Mouse (Mus musculus) thymus, postnatal 0 days (tissue): ENCODE results near the gene Tgm6. TPM values are rescaled to one million over a fixed set of nuclear protein-coding genes. Genes with fewer than 3 reads are reported as not detected.

Experiments used
- DNase-seq: peaks from one replicate; pipeline ENCODE4 v3.0.0-alpha.2; 2015; ENCODE audit warnings: low spot score
- polyA plus RNA-seq: library from polyadenylated mRNA; unstranded; fragments of >200 nt; fragmentation: Nextera tagmentation; extraction: Ambion mirVana; gene quantifications from 2 replicates; pipeline ENCODE4 v1.2.1, GENCODE M21; 2015

The Tgm6 gene
- polyA plus RNA-seq, 1 experiment from 2014 or later, result not detected

DNA sequence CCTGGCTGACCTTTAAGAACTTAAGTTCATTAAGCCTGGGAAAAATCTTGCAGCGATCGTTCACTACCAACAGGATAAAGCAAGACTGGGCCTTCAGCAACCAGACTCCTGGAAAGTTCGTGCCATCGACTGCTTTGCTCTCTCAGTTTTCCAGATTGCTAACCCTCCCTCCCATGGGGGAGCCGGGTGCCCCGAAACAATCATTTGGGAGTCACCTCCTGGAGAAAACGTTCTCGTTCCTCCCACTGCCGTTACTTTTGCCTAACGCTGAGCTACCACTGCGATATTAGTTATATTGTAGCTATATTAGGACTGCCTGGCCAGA is 66.1 kb downstream of the Tgm6 start:
- no peak for DNase-seq

DNA sequence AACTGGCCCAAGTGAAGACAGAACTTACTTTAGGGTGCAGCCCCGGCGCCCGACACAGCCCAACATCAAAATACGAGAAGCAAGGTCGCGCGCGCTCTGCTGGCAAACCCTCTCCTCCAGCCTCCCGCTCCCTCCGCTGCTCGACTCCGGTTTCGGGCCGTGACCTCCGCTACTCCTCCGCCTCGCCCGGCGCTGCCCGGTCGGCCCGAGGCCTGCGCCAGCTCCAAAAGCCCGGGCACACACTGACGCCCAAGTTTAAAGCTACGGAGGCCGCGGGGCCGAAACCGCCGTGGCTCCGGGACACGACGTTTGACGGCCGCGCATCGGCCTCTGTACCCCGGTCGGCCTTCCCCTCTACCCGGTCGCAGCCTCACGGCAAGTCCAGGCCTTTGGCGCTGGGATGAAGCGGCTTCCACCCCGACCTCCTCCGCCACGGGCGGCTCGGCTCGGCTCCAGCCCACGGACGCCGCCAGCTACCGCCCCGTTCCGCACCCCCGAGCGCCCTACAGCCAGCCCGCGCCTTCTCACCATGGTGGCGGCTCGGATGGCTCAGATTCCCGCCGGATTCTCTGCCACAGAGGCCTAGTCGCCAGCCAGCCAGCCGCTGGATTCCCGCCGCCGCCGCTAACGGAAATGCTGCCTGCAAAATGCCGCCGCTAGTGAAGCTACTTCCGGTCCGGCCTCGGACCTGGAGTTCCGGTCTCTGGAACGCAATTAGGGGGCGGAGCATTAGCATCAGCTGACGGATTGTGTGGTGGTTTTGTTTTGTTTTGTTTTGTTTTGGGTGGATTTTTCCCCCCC is 66.7 kb downstream of the Tgm6 start, which contains the start of gene Snrpb:
Gene Snrpb (minus strand): TSS at position 698 of the 801 bp plus-strand sequence.
- DNase-seq, result peak; percentile 83

DNA sequence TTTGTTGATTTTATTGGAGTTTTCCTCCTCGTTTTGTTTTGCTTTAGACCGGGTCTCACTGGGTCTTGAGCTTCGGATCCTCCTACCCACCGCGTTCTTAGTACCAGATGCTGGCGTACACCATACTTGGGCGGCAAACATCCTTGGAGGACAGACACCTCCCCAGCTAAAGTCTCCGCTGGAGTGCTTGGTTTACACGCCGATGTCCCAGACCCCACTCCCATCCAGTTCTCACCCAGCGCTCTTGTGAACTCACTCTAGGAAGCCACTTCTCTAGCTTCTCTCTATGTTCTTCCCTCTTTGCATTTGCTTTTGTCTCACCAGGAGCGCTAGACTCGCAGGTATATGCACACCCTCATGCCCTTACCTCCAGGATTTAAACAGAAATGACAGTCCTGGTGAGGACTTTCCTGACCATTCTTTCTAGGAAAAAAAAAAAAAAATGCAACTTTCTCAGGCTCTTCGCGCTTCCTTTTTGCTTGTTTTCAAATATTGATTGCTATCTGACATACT is 67.3 kb downstream of the Tgm6 start:
- DNase-seq, result no peak

GRCm38 (mm10) chr2:130188391-130188790 is 76.2 kb downstream of the Tgm6 start:
- DNase-seq, result no peak

DNA sequence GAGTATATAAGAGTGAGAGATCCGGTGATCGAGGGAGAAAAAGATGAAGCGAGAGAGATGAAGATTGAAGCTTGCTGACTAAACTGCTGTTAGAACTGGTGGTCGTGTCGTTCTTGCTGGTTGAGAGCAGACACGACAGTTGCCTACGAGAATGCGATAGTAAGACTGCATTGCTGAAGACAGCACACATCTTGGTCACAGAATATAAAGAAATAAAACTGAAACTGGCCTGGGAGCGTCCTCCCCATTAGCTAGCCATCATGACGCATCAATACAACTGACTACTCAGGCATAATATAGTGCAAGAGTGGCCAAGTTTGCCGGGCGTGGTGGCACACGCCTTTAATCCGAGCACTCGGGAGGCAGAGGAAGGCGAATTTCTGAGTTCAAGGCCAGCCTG is 82.7 kb downstream of the Tgm6 start, which contains the start of gene Tmc2:
Gene Tmc2 (plus strand): TSS at position 301 of the 400 bp plus-strand sequence.
- DNase-seq, result no peak

DNA sequence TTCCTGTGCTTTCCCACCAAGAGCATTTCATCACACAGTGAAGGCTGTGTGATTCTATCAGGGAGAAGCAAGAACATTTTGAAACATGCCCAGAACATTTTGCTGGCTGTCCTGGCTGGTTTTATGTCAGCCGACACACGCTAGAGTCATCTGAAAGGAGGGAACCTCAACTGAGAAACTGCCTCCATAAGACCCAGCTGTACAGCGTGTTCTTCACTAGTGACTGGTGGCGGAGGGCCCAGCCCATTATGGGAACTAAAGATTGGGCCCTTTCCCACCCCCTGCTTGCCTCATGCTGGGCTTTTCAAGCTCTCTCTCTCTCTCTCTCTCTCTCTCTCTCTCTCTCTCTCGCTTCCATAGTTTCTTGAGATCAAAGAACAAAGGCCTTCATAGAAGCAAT is 88.7 kb downstream of the Tgm6 start:
- no peak for DNase-seq

Other genes starting within 250 kb of the Tgm6 start
- 0.09 TPM in 1 of 2 replicates, not detected in the other for gene Tgm3, start 100.1 kb upstream of the Tgm6 start, polyA plus RNA-seq
- gene Snrpb, start 67.0 kb downstream of the Tgm6 start, polyA plus RNA-seq, result 686 and 699 TPM in 2 replicates
- gene Tmc2, start 82.8 kb downstream of the Tgm6 start, polyA plus RNA-seq, result 0.05 TPM in 1 of 2 replicates, not detected in the other
- gene Nop56, start 162.0 kb downstream of the Tgm6 start, polyA plus RNA-seq, result 322 and 360 TPM in 2 replicates
- 134 and 146 TPM in 2 replicates for gene Idh3b, start 172.1 kb downstream of the Tgm6 start, polyA plus RNA-seq
- 0.12 and 0.15 TPM in 2 replicates for gene Ebf4, start 182.8 kb downstream of the Tgm6 start, polyA plus RNA-seq